Mouse (Mus musculus) embryo, embryonic 11.5 days (tissue): Measurements from ENCODE around the gene Aktip.

Experiments used
- DNase-seq: peaks from one replicate; pipeline ENCODE4 v3.0.0-alpha.2; 2012; ENCODE audit warnings: low read depth, low spot score

Aktip gene

GRCm38 (mm10) chr8:91126786-91127185 is 73.0 kb downstream of the Aktip start:
- no peak for DNase-seq

GRCm38 (mm10) chr8:91124315-91124714 is 75.5 kb downstream of the Aktip start:
- no peak for DNase-seq

- DNase-seq = no peak
Observed at GRCm38 (mm10) chr8:91118131-91118530, 81.6 kb downstream of the Aktip start.

GRCm38 (mm10) chr8:91117537-91117936 is 82.2 kb downstream of the Aktip start:
- no peak for DNase-seq

DNA sequence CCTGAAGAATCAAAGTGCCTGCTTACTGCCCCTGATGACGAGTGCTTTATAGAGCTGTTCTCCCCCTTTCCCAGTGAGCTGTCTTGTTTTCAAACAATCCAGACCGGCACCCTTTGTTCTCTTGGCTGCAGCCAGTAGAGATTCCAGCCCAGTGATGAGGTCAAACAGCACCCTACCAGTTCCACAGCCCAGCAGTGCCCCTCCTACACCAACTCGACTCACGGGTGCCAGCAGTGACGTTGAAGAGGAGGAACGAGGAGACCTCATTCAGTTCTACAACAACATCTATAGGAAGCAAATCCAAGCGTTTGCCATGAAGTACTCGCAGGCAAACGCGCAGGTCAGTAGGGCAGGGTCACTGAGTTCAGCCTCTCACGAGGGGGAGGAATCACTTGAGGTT is 84.9 kb downstream of the Aktip start:
- DNase-seq = no peak

DNA sequence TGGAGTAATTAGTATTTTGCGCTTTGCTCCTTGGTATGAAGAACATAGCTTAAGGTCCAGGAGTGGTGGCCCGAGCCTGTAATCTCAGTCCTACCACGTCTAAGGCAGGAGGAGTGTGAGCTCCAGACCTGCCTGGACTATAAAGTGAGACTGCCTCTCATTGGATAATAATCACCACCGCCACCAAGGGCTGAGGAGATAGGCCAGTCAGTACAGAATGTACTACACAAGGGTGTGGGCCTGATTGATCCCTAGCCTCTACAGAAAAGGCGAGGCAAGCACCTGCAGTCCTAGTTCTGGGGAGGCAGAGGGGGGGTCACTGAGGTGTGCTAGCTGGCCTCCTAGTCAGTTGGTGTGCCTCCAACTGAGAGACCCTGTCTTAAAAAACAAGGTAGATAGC is 85.3 kb downstream of the Aktip start:
- DNase-seq = no peak

DNA sequence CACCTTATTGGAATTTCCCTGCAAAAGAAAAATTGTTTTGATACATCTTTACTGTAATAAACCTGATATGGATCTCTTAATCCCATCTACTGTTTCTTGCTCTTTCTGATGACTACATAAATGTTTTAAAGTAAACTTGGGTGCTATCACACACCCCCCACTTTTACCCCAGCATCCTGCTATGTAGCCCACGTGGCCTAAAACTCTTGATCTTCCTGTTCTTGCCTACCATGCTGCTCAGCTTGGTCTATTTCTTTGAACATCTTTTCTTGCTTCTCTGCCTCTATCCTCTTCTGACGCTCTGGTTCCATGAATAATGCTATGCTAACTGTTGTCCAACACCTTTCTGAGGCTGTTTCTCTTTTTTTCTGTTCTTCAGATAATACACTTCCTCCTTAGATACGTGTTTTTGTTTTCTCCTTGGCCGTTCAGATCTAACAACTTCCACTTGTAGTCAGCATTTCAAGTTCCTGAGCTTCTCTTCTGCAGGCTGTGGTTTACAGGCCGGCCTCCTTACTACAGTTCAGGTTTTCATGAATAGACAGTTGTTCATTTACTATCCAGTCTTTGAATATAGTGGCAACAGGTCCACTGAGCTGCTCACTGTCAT is 87.8 kb downstream of the Aktip start:
- DNase-seq = no peak

GRCm38 (mm10) chr8:91106271-91106670 is 93.5 kb downstream of the Aktip start:
- no peak for DNase-seq

GRCm38 (mm10) chr8:91098106-91098505 is 101.7 kb downstream of the Aktip start:
- DNase-seq = no peak

GRCm38 (mm10) chr8:91094135-91094534 is 105.6 kb downstream of the Aktip start:
- no peak for DNase-seq

GRCm38 (mm10) chr8:91089601-91090000 is 110.2 kb downstream of the Aktip start:
- no peak for DNase-seq

GRCm38 (mm10) chr8:91088452-91088851 is 111.3 kb downstream of the Aktip start:
- no peak for DNase-seq

DNA sequence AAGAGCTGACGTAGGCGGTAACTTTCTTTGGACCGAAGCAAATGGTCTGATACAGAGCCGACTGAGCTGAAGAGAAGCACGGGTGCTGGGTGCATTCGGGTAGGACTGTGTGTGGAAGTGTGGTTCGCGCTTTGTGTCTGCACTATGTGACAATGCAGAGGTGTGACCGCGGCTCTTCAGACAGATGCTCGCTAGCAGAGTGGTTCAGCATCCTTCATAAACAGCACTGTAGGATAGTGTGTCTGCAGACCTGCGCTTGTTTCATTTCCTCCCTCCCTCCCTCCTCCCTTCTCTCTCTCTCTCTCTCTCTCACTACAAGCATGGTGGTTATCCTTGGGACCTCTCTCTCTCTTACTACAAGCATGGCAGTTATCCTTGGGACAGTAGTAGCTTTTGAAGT is 117.3 kb downstream of the Aktip start:
- DNase-seq = no peak

GRCm38 (mm10) chr8:91081911-91082310 is 117.9 kb downstream of the Aktip start:
- no peak for DNase-seq

GRCm38 (mm10) chr8:91079678-91080077 is 120.1 kb downstream of the Aktip start:
- no peak for DNase-seq

- no peak for DNase-seq
Observed at GRCm38 (mm10) chr8:91077077-91077867, 122.5 kb downstream of the Aktip start.

GRCm38 (mm10) chr8:91070275-91070859 is 129.4 kb downstream of the Aktip start:
- DNase-seq = peak; percentile 43

DNA sequence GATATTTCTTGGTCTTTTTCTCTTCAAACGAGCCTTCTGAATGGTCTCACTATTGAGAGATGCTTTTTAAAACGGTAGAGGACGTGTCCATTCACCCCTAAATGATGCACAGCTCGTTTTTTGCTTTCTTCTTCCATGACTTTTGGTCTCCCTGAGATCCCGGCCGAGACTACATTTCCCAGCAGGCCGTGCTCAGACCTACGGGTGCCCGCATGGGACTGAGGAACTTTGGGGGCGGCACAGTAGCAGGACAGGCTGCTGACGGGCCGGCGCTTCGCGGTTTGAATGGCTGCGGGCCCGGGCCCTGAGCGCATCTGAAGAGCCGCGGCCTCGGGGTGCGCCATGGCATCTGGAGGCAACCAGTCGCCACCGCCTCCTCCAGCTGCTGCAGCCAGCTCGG is 129.9 kb downstream of the Aktip start, which contains the start of gene Rbl2:
Gene Rbl2, plus strand, starts transcription at position 224 of the 400 bp plus-strand sequence.
- DNase-seq = peak; percentile 82

DNA sequence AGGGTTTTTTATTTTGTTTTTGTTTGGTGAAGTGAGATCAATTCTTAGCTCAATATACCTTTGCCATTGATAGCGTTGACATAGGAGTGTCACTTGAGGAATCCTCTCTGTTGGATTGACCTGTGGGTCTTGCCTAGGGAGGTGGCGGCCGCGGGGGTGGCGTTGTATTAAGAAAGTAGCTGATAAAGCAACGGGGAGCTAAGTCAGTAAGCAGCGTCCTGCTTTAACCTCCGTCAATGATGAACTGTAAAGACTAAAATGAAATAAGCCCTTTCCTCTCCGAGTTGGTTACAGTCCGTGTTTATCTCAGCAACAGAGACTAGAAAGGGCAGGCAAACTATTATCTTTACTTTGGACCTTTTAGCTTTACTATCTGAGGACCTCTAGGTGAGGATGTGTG is 130.4 kb downstream of the Aktip start:
- no peak for DNase-seq

DNA sequence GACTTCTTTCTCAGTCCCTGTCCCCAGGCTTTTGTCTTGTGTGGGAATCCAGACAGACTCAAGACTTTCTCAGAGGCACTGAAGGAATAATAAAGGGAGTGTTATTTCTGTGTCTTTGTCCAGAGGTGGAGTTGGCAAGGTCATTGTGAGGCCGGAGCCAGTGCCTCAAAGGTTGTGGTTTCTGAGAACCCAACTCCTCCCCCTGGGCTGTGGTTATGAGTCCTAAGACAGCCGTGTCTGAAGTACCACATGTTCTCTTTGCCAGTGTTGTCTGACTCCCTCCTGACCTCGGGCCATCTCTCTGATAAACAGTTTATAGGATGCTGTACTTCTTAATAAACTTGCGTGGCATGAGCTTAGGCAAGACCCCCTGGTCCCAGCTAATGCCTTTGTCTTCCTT is 134.6 kb downstream of the Aktip start:
- DNase-seq = no peak
